Mouse (Mus musculus) layer of hippocampus, adult 9-10 months (tissue): Measurements from ENCODE around the gene Daam1.

ENCODE experiments used
- DNase-seq: peaks from one replicate; pipeline ENCODE4 v3.0.0; 2022; ENCODE audit warnings: low spot score

Gene Daam1

GRCm38 (mm10) chr12:71998653-71999052 is 167.8 kb downstream of the Daam1 start:
- DNase-seq: no peak

GRCm38 (mm10) chr12:71999671-72000070 is 168.8 kb downstream of the Daam1 start:
- DNase-seq: no peak

- DNase-seq: no peak
Measured at GRCm38 (mm10) chr12:72001811-72002210, 170.9 kb downstream of the Daam1 start.

- no peak for DNase-seq
Measured at GRCm38 (mm10) chr12:72005307-72005706, 174.4 kb downstream of the Daam1 start.

- DNase-seq: no peak
Measured at GRCm38 (mm10) chr12:72007656-72008055, 176.8 kb downstream of the Daam1 start.

GRCm38 (mm10) chr12:72009051-72009902 is 178.4 kb downstream of the Daam1 start:
- DNase-seq: no peak

- no peak for DNase-seq
Measured at GRCm38 (mm10) chr12:72011404-72011803, 180.5 kb downstream of the Daam1 start.

- DNase-seq: no peak
Measured at GRCm38 (mm10) chr12:72012126-72012525, 181.2 kb downstream of the Daam1 start.

GRCm38 (mm10) chr12:72013711-72014354 is 183.0 kb downstream of the Daam1 start:
- no peak for DNase-seq

GRCm38 (mm10) chr12:72014355-72014776 is 183.5 kb downstream of the Daam1 start:
- DNase-seq: no peak

- DNase-seq: no peak
Measured at GRCm38 (mm10) chr12:72015296-72015695, 184.4 kb downstream of the Daam1 start.

GRCm38 (mm10) chr12:72020285-72020684 is 189.4 kb downstream of the Daam1 start:
- no peak for DNase-seq

GRCm38 (mm10) chr12:72021543-72021942 is 190.7 kb downstream of the Daam1 start:
- DNase-seq: no peak

GRCm38 (mm10) chr12:72022790-72023189 is 191.9 kb downstream of the Daam1 start:
- no peak for DNase-seq

GRCm38 (mm10) chr12:72023572-72023971 is 192.7 kb downstream of the Daam1 start:
- no peak for DNase-seq

- no peak for DNase-seq
Measured at GRCm38 (mm10) chr12:72025275-72025795, 194.5 kb downstream of the Daam1 start.

- DNase-seq: no peak
Measured at GRCm38 (mm10) chr12:72031171-72031570, 200.3 kb downstream of the Daam1 start.

- no peak for DNase-seq
Measured at GRCm38 (mm10) chr12:72031794-72032193, 200.9 kb downstream of the Daam1 start.

GRCm38 (mm10) chr12:72036097-72036661 is 205.3 kb downstream of the Daam1 start:
- DNase-seq: no peak

- DNase-seq: no peak
Measured at GRCm38 (mm10) chr12:72037049-72037448, 206.2 kb downstream of the Daam1 start.

GRCm38 (mm10) chr12:72038866-72039265 is 208.0 kb downstream of the Daam1 start:
- DNase-seq: no peak

GRCm38 (mm10) chr12:72039501-72039900 is 208.6 kb downstream of the Daam1 start:
- DNase-seq: no peak

GRCm38 (mm10) chr12:72041238-72041637 is 210.4 kb downstream of the Daam1 start:
- no peak for DNase-seq
